Mouse (Mus musculus) NIH3T3 (cell line): ENCODE data around the gene Wnt3.
"Not testable (repeated sequence)": the region's sequence is repeated elsewhere in the genome, so short reads cannot be mapped to it uniquely, and the experiment has no call there.

Source experiments
- DNase-seq: peaks from one replicate; pipeline ENCODE4 v3.0.0-alpha.2; 2012; ENCODE audit warnings: low read depth

Wnt3 gene

DNA sequence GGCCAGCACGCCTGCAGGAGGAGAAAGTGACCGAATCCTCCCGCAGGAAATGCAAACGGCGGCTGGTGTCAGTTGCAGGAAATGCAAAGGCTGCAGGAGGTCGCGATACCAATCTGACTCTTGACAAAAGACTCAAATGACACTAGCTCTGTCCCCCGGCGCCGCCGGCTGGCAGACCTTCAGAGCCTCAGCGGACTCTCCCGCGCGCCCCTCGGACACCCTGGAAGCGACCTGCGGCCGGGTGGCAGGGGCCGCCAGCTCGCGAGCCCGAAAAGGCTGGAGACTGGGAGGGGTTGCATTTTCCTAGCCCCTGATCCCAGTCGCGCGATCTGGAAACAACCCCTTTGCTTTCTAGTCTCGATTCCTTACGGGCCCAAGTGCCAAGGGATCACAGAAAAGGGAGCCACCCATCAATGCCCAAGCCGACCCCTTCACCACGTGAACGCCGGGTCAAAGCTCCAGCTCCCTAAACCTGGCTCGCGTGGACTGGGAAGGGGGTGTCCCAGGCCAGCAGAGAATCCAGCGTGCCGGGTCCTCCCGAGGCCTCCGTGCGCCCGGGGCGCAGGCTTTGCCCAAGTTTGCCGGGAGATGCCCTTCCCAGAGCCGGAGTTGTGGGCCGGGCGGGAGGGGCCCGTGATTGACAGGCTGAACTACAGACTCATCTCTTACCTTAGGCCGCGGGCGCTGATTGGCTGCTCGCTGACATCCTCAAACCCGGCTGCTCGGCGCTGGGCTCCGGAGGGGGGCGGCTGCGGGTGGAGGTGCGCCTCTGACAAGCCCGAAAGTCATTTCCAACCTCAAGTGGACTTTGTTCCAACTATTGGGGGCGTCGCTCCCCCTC, at the start of gene Wnt3:
Gene Wnt3, plus strand, starts transcription at position 764 of the 841 bp plus-strand sequence.
- no peak for DNase-seq

DNA sequence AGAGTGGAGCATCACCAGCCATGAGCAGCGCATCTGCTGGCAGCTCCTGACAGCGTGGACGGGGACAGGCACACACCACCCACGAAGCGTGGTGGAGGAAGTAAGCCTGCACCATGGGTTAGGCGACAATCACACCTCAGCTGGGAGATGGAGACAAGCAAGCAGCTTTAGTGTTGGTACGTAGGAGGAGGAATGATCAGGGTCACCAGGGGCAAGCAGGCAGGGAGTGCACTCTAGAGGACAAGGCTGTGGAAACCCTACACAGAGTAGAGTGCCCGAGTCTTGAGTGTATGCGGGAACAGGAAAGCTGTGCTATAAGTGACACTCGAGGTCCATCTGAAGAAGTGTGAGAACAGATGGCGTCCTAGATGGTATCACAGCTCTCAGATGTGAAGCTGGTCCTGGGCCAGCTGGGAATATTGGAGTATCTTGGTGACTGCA, 49.6 kb upstream of the Wnt3 start:
- no peak for DNase-seq

- DNase-seq = no peak
Measured at GRCm38 (mm10) chr11:103729282-103729985, 44.5 kb upstream of the Wnt3 start.

GRCm38 (mm10) chr11:103731594-103731993, 42.4 kb upstream of the Wnt3 start:
- DNase-seq = peak; percentile 5

- no peak for DNase-seq
Measured at GRCm38 (mm10) chr11:103732306-103732705, 41.6 kb upstream of the Wnt3 start.

- DNase-seq = no peak
Measured at GRCm38 (mm10) chr11:103733069-103733468, 40.9 kb upstream of the Wnt3 start.

- DNase-seq = no peak
Measured at GRCm38 (mm10) chr11:103733961-103734360, 40.0 kb upstream of the Wnt3 start.

DNA sequence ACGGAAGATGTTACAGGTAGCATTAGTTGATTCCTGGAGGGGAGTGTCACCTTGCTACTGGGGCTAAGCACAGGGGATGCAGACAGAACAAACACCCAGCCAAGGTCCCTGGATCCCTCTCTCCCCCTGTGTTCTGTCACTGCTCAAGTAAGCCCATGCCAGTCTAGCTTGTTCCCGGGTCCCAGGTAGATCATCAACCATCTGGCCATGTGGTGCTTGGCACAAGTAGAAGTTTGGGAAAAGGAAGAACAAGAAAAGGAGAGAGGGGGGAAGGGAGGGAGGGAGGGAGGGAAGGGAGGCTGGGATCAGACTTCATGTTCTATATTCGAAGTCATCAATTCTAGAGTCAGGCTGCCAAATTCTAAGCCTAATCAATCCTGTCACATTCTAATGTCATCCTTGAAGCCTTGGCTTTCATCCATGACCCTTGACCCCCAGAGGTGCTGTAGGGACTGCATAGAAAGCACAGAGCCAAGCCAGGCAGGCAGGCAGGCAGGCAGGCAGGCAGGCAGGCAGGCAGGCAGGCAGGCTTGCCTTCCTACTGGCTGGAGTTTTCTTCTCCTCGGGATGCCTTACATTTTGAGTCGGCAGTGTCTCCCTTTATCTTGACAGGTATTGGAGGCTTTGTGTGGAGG, 39.4 kb upstream of the Wnt3 start:
- no peak for DNase-seq

GRCm38 (mm10) chr11:103735046-103735781, 38.7 kb upstream of the Wnt3 start:
- no peak for DNase-seq

- no peak for DNase-seq
Measured at GRCm38 (mm10) chr11:103749306-103750089, 24.5 kb upstream of the Wnt3 start, which contains the start of gene Wnt9b. Gene Wnt9b, minus strand, starts transcription at chr11:103749821.

DNA sequence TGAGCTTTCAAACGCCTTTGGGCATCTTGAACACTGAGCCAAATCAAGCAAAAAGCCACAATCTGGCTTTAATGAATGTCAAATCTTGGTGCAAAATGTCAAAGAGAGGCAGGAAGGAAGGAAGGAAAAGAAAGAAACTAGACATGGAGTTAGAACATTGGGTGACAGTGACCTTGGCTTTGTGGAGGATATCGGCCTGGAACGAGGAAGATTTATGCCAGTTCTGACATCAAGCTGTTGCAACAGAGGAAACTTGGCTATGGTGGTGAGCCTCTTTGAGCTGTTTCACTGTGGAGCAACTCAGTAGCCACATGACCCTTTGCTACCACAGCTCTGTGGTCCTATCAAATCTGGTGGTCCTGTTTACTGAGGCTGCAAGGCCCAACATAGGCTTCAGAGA, 23.3 kb upstream of the Wnt3 start:
- DNase-seq = peak; percentile 37

DNA sequence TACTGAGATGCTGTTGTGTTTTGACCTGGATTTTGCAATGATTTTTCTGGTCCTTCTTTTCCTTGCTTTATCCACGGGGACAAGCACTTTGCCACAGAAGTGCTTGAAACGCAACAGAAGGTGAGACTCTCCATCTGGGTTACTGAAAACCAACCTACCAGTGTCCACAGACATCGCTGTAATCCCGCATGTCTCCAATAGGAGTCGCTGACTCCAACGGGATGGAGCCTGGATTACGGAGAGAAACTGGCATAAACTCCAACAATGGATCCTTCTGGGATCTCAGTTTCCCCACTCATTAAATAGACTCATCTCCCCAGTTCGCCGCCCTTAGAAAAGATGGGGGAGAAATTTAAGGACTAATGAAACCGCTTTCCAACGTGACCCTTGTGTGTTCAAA, 15.9 kb upstream of the Wnt3 start:
- DNase-seq = peak; percentile 50

DNA sequence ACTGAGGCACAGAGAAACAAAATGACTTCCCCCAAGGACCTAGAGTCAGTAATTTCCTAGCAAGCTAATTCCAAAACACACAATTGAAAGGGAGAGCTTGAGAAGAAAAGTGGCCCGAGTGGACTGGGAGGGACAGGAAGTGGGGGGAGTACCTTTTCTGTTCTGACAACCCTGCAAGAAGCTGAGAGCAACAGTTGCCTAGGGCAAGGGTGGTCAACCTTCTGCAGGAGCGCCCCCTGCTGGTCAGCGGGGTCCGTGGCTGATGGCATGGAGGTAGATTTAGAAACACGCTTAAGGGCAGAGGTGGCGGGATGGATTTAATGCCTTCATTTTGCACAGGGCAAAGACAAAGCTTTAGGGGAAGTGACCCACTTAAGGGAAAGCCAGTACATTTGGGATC, 15.2 kb upstream of the Wnt3 start:
- DNase-seq = peak; percentile 88

- no peak for DNase-seq
Measured at GRCm38 (mm10) chr11:103760101-103760500, 13.8 kb upstream of the Wnt3 start.

DNA sequence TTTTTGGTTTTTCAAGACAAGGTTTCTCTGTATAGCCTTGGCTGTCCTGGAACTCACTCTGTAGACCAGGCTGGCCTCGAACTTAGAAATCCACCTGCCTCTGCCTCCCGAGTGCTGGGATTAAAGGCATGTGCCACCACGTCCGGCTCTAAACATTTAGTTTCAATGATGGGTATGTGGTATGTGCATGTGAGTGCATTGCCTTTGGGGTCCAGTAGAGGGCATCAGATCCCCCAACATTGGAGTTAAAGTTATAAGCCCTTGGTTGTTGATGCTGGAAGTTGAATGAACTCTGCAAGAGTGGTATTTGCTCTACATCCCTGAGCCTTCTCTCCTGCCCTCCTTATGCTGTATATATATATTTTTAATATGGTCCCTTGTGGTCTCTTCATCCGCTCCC, 13.1 kb upstream of the Wnt3 start:
- DNase-seq = not testable (repeated sequence)

GRCm38 (mm10) chr11:103763410-103764163, 10.4 kb upstream of the Wnt3 start:
- DNase-seq = peak; percentile 82

DNA sequence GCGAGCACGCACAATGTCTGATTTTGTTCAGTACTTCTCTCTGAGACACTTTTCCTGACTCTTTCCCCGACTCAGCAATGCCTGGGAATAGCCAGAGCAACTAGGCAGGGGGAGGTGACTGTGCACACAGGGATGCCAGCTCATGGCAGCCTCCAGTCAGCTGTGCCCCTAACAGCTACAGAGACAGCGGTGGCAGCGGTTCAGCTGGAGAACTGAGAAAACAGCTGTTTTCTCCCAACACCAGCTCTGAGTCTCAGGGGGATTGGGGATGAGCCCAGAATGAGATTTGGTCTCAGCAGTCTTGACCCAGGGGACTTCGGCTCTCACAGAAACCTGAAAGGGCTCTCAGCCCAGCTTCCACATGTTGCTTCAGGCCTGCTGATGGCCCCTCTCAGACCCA, 9.3 kb upstream of the Wnt3 start:
- DNase-seq = no peak

DNA sequence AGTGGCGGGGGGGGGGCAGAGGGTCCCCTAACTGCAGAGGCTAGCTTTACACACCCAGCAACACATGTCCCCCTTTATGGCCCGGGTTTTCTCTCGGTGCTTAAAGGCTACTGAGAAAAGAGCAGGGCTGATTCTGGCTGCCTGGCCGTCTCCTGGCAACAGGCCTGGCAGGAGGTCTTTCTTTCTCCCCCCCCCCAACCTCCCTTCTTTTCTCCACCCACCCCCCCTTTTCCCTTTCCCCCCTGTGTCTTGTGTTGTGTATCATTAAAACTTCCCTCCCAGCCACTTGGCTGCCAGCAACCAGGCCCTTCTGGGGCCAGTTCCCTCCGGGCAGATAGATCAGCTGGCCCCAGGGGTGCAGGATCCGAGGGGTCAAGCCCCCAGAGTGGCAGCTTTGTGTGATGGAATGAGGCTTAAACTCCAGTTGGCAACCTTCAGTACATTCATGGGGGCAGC, 8.4 kb upstream of the Wnt3 start:
- DNase-seq = peak; percentile 56

- no peak for DNase-seq
Measured at GRCm38 (mm10) chr11:103771160-103771817, 2.7 kb upstream of the Wnt3 start.
